Mouse (Mus musculus) thymus, adult 2 months (tissue): Measurements from ENCODE around the gene Chn2.

Source experiments
- CTCF ChIP-seq: fragments of 200-500 bp; IDR thresholded peaks from 2 replicates; pipeline ENCODE4 v1.5.1; 2012; ENCODE audit warnings: mild to moderate bottlenecking, control low read depth, low read length, moderate library complexity, borderline replicate concordance; ENCODE audit not compliant: control insufficient read depth, poor library complexity, insufficient read depth; ENCODE audit errors: extremely low read depth
- POLR2A ChIP-seq: fragments of 200-500 bp; IDR thresholded peaks from 2 replicates; pipeline ENCODE4 v1.6.1; 2012; ENCODE audit warnings: mild to moderate bottlenecking, low read length, control low read depth, moderate library complexity; ENCODE audit not compliant: control insufficient read depth, poor library complexity, insufficient read depth; ENCODE audit errors: extremely low read depth

- TF ChIP-seq CTCF = no peak
- no peak for TF ChIP-seq POLR2A
These were observed 30.1 kb upstream of the Chn2 start for GRCm38 (mm10) chr6:54009293-54009692.
